Mouse (Mus musculus): ENCODE measurements around the gene Grin2b. TPM values are rescaled to one million over a fixed set of nuclear protein-coding genes. Genes with fewer than 3 reads are reported as not detected.

The Grin2b gene
- polyA plus RNA-seq, 1 experiment from 2014 or later = 50.7 TPM

GRCm38 (mm10) chr6:136029235-136029939 is 143.9 kb downstream of the Grin2b start:
- peak; percentile 62; the same call in 1 of the 2 replicates for ATAC-seq (ENCODE audit: low FRiP score)

GRCm38 (mm10) chr6:136026936-136027335 is 146.4 kb downstream of the Grin2b start:
- Histone ChIP-seq H3K36me3 (replicated peaks; ENCODE audit: control insufficient read depth, insufficient read depth) (no peaks in the 10 kb centered on the region), H3K9ac (no peak overlapping the region), H3K27me3 (ENCODE audit: control insufficient read depth, insufficient read depth, low read length) (no peaks in the 10 kb centered on the region), H3K27ac (no peak overlapping the region), H3K9me3 (ENCODE audit: control insufficient read depth, low read length) (no peaks in the 10 kb centered on the region), H3K4me1 (replicated peaks; ENCODE audit: control insufficient read depth, insufficient read depth, low read length) (0 out of 2 replicates have a peak, but pooled peaks cover 6% of the 10 kb centered on the region), H3K4me3 (replicated peaks; ENCODE audit: low read length) (no peak overlapping the region), H3K4me2 (replicated peaks) (no peak overlapping the region)
- ATAC-seq (ENCODE audit: low FRiP score) (no peak), DNase-seq (ENCODE audit: low spot score) (no peak)
- 96% methylated on average over 6 of the region's 6 CpGs for WGBS

More at GRCm38 (mm10) chr6:136029235-136029939, 143.9 kb downstream of the Grin2b start:
- no peaks in the 10 kb centered on the region for H3K36me3 ChIP-seq (replicated peaks; ENCODE audit: control insufficient read depth, insufficient read depth)
- 39% methylated on average over 4 of the region's 4 CpGs for WGBS
- peak; percentile 53 for DNase-seq (ENCODE audit: low spot score)
- no peak overlapping the region for H3K4me2 ChIP-seq (replicated peaks)
- H3K4me3 ChIP-seq (replicated peaks; ENCODE audit: low read length) = no peak overlapping the region
- no peaks in the 10 kb centered on the region for H3K27me3 ChIP-seq (ENCODE audit: control insufficient read depth, insufficient read depth, low read length)
- H3K4me1 ChIP-seq (replicated peaks; ENCODE audit: control insufficient read depth, insufficient read depth, low read length) = 0 out of 2 replicates have a peak, but pooled peaks cover 6% of the 10 kb centered on the region
- no peaks in the 10 kb centered on the region for H3K9me3 ChIP-seq (ENCODE audit: control insufficient read depth, low read length)
- no peak overlapping the region for H3K27ac ChIP-seq
- no peak overlapping the region for H3K9ac ChIP-seq

GRCm38 (mm10) chr6:136025801-136026200 is 147.5 kb downstream of the Grin2b start:
- no peak for DNase-seq (ENCODE audit: low spot score)
- WGBS = 76% methylated on average over 4 of the region's 4 CpGs
- Histone ChIP-seq H3K4me2 (replicated peaks) (no peak overlapping the region), H3K9ac (no peak overlapping the region), H3K27me3 (ENCODE audit: control insufficient read depth, insufficient read depth, low read length) (no peaks in the 10 kb centered on the region), H3K27ac (no peak overlapping the region), H3K36me3 (replicated peaks; ENCODE audit: control insufficient read depth, insufficient read depth) (no peaks in the 10 kb centered on the region), H3K4me1 (replicated peaks; ENCODE audit: control insufficient read depth, insufficient read depth, low read length) (0 out of 2 replicates have a peak, but pooled peaks cover 6% of the 10 kb centered on the region), H3K9me3 (ENCODE audit: control insufficient read depth, low read length) (no peaks in the 10 kb centered on the region), H3K4me3 (replicated peaks; ENCODE audit: low read length) (no peak overlapping the region)
- no peak for ATAC-seq (ENCODE audit: low FRiP score)

GRCm38 (mm10) chr6:136020460-136020859 is 152.9 kb downstream of the Grin2b start:
- WGBS = 92% methylated on average over 3 of the region's 3 CpGs

GRCm38 (mm10) chr6:136018962-136019361 is 154.3 kb downstream of the Grin2b start:
- Histone ChIP-seq H3K9ac (no peak overlapping the region), H3K27ac (no peak overlapping the region), H3K4me3 (replicated peaks; ENCODE audit: low read length) (no peak overlapping the region), H3K36me3 (replicated peaks; ENCODE audit: control insufficient read depth, insufficient read depth) (no peaks in the 10 kb centered on the region), H3K4me1 (replicated peaks; ENCODE audit: control insufficient read depth, insufficient read depth, low read length) (no peaks in the 10 kb centered on the region), H3K4me2 (replicated peaks) (no peak overlapping the region), H3K27me3 (ENCODE audit: control insufficient read depth, insufficient read depth, low read length) (no peaks in the 10 kb centered on the region), H3K9me3 (ENCODE audit: control insufficient read depth, low read length) (no peaks in the 10 kb centered on the region)
- DNase-seq (ENCODE audit: low spot score) (no peak), ATAC-seq (ENCODE audit: low FRiP score) (no peak)
- WGBS = 95% methylated on average over 1 of the region's 1 CpGs

More at GRCm38 (mm10) chr6:136020460-136020859, 152.9 kb downstream of the Grin2b start:
- no peaks in the 10 kb centered on the region for H3K36me3 ChIP-seq (replicated peaks; ENCODE audit: control insufficient read depth, insufficient read depth)
- H3K4me2 ChIP-seq (replicated peaks) = no peak overlapping the region
- no peak overlapping the region for H3K27ac ChIP-seq
- no peak overlapping the region for H3K4me3 ChIP-seq (replicated peaks; ENCODE audit: low read length)
- H3K9me3 ChIP-seq (ENCODE audit: control insufficient read depth, low read length) = no peaks in the 10 kb centered on the region
- no peak for DNase-seq (ENCODE audit: low spot score)
- no peaks in the 10 kb centered on the region for H3K27me3 ChIP-seq (ENCODE audit: control insufficient read depth, insufficient read depth, low read length)
- ATAC-seq (ENCODE audit: low FRiP score) = no peak
- no peaks in the 10 kb centered on the region for H3K4me1 ChIP-seq (replicated peaks; ENCODE audit: control insufficient read depth, insufficient read depth, low read length)
- no peak overlapping the region for H3K9ac ChIP-seq

GRCm38 (mm10) chr6:136013556-136014380 is 159.5 kb downstream of the Grin2b start:
- Histone ChIP-seq H3K9me3 (ENCODE audit: control insufficient read depth, low read length) (no peaks in the 10 kb centered on the region), H3K36me3 (replicated peaks; ENCODE audit: control insufficient read depth, insufficient read depth) (no peaks in the 10 kb centered on the region), H3K4me1 (replicated peaks; ENCODE audit: control insufficient read depth, insufficient read depth, low read length) (peaks cover 10% of the 10 kb centered on the region), H3K4me3 (replicated peaks; ENCODE audit: low read length) (no peak overlapping the region), H3K4me2 (replicated peaks) (no peak overlapping the region), H3K27ac (no peak overlapping the region), H3K27me3 (ENCODE audit: control insufficient read depth, insufficient read depth, low read length) (no peaks in the 10 kb centered on the region), H3K9ac (no peak overlapping the region)
- WGBS = 95% methylated on average over 12 of the region's 12 CpGs
- ATAC-seq (ENCODE audit: low FRiP score) = no peak
- DNase-seq (ENCODE audit: low spot score) = no peak

GRCm38 (mm10) chr6:136011533-136011932 is 161.8 kb downstream of the Grin2b start:
- H3K36me3 ChIP-seq (replicated peaks; ENCODE audit: control insufficient read depth, insufficient read depth) = no peaks in the 10 kb centered on the region
- 86% methylated on average over 4 of the region's 4 CpGs for WGBS
- H3K4me2 ChIP-seq (replicated peaks) = no peak overlapping the region
- no peak for ATAC-seq (ENCODE audit: low FRiP score)
- H3K9ac ChIP-seq = no peak overlapping the region
- no peak overlapping the region for H3K4me3 ChIP-seq (replicated peaks; ENCODE audit: low read length)
- peaks cover 10% of the 10 kb centered on the region for H3K4me1 ChIP-seq (replicated peaks; ENCODE audit: control insufficient read depth, insufficient read depth, low read length)
- H3K9me3 ChIP-seq (ENCODE audit: control insufficient read depth, low read length) = no peaks in the 10 kb centered on the region
- no peaks in the 10 kb centered on the region for H3K27me3 ChIP-seq (ENCODE audit: control insufficient read depth, insufficient read depth, low read length)
- no peak for DNase-seq (ENCODE audit: low spot score)
- H3K27ac ChIP-seq = no peak overlapping the region

GRCm38 (mm10) chr6:136011038-136011311 is 162.3 kb downstream of the Grin2b start:
- Histone ChIP-seq H3K27me3 (ENCODE audit: control insufficient read depth, insufficient read depth, low read length) (no peaks in the 10 kb centered on the region), H3K4me2 (replicated peaks) (no peak overlapping the region), H3K4me3 (replicated peaks; ENCODE audit: low read length) (no peak overlapping the region), H3K27ac (no peak overlapping the region), H3K4me1 (replicated peaks; ENCODE audit: control insufficient read depth, insufficient read depth, low read length) (peaks cover 10% of the 10 kb centered on the region), H3K9ac (no peak overlapping the region), H3K9me3 (ENCODE audit: control insufficient read depth, low read length) (no peaks in the 10 kb centered on the region), H3K36me3 (replicated peaks; ENCODE audit: control insufficient read depth, insufficient read depth) (no peaks in the 10 kb centered on the region)
- WGBS = 81% methylated on average over 4 of the region's 4 CpGs
- DNase-seq (ENCODE audit: low spot score) (no peak), ATAC-seq (ENCODE audit: low FRiP score) (no peak)

GRCm38 (mm10) chr6:136010290-136011037 is 162.8 kb downstream of the Grin2b start:
- 22% methylated on average over 7 of the region's 7 CpGs for WGBS
- Histone ChIP-seq H3K4me3 (replicated peaks; ENCODE audit: low read length) (no peak overlapping the region), H3K4me1 (replicated peaks; ENCODE audit: control insufficient read depth, insufficient read depth, low read length) (peaks cover 10% of the 10 kb centered on the region), H3K4me2 (replicated peaks) (no peak overlapping the region), H3K9me3 (ENCODE audit: control insufficient read depth, low read length) (no peaks in the 10 kb centered on the region), H3K27ac (no peak overlapping the region), H3K9ac (no peak overlapping the region), H3K27me3 (ENCODE audit: control insufficient read depth, insufficient read depth, low read length) (no peaks in the 10 kb centered on the region), H3K36me3 (replicated peaks; ENCODE audit: control insufficient read depth, insufficient read depth) (no peaks in the 10 kb centered on the region)
- no peak for DNase-seq (ENCODE audit: low spot score)
- ATAC-seq (ENCODE audit: low FRiP score) = no peak

Data from hindbrain, embryonic 14.5 days (tissue).